Mouse (Mus musculus) MN1 (cell line): Measurements from ENCODE around the gene Gabpb2.
"Not testable (repeated sequence)": the region's sequence is repeated elsewhere in the genome, so short reads cannot be mapped to it uniquely, and the experiment has no call there.

ENCODE experiments used
- DNase-seq: peaks from one replicate; pipeline ENCODE4 v3.0.0-alpha.2; 2016; ENCODE audit warnings: low spot score

Gabpb2 gene

DNA sequence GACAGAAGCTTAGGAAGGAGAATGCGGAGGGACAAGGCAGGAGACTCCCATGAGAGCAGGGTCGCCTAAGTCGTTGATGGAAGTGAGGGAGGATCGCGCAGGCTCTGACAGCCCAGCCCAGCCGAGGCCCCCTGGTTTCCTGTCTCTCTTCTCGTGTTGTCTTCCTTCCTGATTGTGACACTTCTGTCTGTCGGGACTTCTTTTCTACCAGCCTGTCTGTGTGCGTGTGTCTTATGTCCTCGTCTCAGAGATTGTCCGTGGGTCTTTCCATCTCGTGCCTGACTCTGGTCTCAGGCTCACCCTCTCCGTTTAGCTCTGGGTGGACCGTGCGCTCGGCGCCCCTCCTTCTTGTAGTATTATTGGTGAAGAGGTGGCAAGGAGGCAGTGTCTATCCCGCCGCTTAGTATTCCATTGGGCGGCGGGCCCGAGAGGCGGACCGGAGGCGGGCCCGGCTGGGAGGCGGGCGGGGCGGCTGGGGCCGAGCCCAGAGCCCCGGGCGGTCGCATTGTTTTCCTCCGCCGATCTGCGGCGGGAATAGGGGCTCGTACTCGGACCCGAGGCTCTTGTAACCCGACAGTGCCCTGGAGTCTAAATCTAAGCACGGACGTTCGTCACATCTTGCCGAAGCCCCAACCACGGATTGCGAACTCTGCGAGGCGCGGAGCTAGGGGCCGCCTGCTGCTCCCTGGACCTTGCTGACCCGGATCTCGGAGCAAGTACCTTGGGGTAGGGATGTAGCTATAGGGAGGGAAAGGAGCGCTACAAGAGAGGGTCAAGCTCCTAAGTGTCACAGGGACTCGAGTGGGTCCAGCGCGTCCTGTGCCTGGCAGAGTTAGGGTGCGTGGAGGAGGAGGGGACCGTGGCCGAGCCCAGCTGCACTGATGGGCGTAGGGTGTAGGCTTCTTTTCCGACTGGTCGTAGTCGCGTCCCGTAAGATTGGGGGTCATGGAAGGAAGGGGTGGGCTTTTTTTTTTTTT is 57.4 kb downstream of the Gabpb2 start, which contains the start of gene Sema6c:
Gene Sema6c, plus strand, starts transcription at position 471 of the 977 bp plus-strand sequence.
- DNase-seq: peak; percentile 92

DNA sequence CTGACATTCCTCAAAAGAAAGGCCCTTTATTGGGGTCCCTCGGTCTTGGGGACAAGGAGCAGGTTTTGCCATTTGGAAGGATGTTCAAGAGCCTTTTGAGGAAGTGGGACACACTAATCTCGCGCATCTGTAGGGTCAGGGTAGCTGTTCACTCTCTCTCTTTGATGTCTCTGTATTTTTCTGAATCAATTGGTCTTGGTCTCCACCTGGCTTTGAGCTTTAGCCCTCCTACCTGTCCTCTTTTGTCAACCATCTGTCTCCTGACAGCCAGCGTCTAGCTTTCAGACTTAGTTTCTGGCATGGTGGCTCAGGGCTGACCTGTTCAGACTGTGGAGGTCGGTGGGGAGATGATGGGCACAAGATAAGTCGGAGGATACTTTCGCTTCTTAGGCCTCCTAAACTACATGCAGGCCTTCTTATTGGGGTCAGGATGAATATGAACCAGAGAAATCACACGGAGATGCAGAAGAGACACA is 58.2 kb downstream of the Gabpb2 start:
- peak; percentile 38 for DNase-seq

DNA sequence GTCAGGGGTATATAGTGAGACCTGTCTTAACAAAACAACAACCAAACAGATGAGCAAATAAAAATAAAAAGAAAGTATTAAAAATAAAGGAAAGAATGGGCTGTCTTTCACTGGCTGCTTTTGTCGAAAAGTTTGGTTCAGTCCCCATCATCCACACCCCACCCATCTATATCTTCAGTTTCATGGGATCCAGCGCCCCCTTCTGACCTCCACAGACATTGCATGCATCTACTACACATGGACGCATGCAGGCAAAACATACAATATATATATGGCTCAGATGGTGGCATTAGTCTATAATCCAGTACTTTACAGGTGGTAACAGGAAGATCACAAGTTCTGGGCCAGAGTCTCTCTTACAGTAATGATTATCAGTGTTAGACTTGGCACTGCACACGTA is 63.8 kb downstream of the Gabpb2 start:
- DNase-seq: no peak

DNA sequence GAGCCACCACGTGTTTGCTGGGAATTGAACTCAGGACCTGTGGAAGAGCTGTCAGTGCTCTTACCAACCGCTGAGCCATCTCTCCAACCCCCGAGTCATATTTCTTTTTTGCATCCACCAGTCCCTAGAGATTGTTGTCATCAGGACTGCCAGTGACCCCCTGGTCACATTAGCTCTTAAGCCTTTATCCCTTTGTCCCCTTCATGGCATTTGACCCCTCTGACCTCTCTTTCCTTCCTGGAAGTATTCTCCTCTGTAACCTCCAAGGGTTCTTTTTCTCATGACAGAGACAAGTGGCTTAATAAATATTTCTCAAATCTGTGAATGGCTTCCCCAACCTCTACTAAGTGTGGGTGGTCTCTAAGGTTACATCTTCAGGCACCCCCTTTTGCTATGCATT is 69.8 kb downstream of the Gabpb2 start:
- DNase-seq: no peak

DNA sequence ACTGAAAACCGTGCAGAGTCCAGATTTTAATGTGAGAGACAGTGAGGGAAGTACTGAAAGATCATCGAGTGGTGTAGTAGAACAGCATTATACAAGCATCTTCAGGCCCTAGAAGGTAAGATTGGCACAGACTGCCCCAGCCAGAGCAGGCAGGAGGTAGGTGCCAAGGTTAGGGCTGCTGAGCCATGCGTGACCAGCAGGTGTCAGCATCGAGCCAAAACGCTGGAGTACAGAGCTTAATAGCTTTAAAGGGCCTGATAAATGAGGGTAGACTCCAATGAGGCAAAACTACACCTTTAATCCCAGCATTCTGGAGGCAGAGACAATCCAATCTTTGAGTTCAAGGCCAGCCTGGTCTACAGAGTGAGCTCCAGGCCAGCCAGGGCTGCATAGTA is 75.1 kb downstream of the Gabpb2 start:
- peak; percentile 78 for DNase-seq

DNA sequence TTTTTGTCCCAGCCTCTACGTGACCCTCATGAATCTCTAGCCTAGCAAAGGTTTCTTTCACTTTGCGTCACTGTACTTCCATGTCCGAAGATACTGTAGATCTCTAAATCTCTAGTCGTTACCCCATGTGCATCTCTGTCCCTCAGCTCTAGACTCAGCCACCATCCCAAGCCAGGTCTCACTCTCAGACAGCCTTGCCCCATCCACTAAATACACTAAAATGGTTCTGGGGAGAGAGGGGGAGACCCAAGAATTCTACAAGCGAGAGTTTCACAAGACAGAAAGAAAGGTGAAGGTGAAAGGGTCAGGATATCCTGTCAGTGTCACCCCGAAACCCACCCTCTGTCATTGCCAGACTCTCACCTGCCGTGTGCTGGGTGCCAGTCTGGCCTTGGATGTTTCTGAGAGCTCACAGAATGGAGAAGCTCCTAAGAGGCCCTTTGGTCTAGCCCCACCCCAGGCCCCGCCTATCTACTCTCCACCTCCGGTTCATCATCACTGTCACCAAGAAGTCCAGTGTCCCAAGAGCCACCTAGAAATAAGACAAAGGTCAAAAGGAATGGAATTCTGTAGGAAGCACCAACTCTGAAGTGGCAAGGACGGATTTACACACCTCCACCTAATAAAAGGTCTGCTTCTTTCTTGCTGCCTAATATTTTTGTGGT is 75.6 kb downstream of the Gabpb2 start, which contains the start of gene Tnfaip8l2:
Gene Tnfaip8l2, minus strand, starts transcription at position 409 of the 665 bp plus-strand sequence.
- DNase-seq: no peak

DNA sequence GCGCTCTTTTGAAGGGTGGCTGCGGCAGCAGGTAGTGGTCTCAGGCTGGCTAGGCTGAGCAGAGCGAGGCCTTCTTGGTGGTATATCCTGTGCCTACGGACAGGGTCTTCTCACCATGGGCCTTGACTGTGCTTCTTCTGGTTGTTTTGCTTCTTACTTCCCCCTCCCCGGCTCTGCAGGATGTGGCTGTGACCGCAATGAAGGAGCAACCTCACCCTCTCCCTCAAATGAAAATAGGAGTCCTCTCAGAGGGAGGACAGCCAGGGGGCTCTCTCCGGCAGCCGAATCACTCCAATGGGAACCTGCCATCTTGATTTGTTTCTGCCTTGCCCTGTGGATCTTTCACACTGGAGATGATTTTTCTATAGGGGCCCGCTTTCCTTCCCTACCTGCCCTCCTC is 76.2 kb downstream of the Gabpb2 start:
- no peak for DNase-seq

DNA sequence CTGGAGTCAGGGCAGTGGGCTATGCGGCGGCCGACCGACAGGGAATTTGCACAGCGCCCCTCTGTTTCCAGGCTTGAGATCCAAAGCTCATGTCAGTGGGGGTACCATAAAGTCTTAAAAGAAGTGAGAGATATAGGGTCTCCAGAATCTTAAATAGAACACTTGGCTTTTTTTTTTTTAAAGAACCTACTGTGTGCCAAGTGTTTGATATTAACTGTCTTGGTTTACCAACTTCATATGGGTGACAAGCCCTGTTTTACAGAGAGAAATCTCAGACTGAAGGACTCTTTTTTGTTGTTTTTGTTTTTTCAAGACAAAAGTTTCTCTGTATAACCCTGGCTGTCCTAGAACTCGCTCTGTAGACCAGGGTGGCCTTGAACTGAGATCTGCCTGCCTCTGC is 76.9 kb downstream of the Gabpb2 start:
- no peak for DNase-seq

DNA sequence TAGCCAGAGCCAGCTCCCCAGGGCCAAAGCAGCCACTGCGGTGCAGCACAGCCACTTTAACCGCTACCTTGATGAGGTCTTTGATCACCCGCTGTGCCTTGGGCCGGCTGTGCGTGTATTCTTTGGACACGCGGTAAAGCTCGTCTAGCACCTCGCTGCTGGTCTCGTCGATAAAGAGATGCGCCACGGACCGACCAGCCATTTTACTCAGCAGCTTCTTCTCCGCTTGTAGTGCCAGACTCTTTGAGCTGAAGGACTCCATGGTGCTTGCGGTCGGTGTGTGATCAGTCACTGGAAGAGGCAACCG is 77.5 kb downstream of the Gabpb2 start:
- DNase-seq: no peak

DNA sequence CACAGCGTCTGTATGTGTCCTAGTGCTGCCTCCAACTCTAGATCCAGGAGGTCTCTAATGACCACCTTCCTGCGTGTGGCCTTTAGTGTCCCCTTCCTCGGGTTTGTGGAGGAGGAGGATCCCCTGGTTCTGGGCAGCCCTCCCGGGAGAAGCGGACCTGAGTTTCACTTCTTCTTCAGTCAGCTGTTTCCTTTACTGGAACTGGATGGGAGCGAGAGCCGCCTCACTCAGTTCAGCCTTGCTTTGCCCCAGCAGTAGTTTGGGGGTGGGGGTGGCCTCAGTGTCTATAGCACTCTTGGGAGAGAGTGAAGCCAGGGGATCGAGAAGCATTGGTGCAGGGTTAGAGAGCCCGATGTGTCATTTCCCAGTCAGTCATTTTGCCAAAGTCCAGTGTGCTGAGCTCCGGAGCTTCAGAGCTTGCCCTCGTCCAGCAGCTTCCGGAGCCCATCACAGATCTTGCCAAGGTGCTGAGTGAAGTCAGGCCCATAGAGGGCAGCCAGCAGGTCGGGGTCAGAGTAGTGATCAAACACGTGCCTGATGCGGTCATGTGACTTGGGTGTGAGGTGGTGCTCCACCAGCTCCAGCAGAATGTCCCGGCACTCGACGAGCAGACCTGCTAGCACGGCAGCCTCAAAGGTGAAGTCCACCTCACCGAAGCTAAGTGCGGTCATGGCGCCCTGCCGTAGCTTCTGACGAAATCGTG is 78.0 kb downstream of the Gabpb2 start:
- DNase-seq: no peak

DNA sequence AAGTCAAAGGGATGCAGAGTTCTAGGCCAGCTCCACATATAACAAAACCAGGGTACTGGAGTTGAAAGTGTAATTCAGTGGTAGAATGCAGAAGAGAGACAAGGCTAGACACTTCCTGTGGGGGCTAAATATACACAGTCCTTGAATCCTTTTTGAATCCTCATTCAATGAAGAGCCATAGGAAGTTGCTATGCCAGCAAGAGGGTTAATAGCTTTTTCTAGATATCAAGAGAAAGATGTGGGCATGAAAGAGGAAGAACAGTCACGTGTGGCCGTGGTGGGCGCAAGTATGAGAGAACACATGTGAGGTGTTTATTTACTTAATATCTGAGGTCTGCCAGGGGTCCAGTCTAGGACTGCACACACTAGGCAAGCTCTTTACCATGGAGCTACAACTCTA is 81.4 kb downstream of the Gabpb2 start:
- DNase-seq: no peak

DNA sequence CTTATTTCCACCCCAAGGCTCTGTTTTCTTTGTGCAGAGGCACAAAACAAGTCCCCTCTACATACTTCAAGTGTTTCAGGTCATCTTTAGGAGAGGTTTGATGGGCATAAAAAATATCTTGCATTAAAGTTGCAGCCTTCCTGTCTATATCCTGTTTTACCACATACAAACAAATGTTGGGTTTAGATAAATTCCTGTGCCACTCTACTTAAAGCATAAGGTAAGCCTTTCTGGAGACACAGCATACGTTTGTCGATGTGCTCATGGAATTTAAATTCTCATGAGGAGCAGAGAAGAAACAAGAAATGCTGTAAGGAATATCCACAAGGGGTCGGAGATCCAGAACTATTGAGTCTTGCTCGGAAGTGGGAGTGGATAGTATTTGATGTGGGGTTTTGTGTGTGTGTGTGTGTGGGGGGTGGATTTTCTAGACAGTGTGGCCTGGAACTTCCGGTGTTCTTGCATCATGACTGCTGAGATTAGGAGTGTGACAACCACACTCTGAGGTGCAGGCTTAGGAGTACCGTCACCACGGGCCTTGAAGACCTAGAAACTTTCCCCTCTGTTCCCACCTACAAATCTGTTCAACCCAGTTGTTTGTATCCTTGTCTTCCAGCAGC is 82.2 kb downstream of the Gabpb2 start:
- no peak for DNase-seq

DNA sequence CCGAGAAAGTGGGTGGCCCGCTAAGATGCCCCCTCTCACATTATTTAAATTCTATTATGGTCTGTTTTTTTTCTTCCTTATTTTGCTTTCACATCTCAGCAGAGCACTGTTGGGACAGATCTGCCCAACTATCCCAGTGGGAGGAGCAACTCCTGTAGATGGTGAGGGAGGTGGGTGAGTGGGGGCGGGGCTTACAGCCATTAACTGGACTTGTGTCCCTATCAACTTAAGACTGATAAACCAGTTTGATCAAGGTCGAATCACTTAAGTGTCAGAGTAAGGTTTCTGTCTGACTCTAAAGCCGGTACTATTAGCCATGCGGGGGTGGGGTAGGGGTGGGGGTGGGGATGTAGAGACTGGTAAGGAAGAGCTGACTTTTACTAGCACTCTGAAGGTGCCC is 82.7 kb downstream of the Gabpb2 start:
- peak; percentile 53 for DNase-seq

DNA sequence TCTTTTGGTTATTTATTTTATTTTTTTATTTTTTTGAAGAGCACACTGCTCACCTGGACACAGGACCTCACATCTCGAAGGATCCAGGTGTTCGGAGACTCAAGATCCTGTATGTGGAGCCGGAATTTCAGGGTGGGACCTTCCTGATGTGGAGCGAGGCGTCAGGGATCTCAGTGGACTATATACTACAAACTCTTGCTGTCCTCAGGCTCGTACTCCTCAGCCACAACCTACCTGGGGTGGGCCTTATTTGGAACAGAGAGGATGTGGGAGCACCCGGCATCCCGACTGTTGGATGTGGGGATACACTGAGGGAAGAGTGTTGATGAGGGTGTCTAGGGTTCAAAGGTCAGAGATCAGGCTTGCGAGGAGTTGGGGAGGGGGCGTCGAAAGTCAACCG is 83.6 kb downstream of the Gabpb2 start:
- DNase-seq: not testable (repeated sequence)

DNA sequence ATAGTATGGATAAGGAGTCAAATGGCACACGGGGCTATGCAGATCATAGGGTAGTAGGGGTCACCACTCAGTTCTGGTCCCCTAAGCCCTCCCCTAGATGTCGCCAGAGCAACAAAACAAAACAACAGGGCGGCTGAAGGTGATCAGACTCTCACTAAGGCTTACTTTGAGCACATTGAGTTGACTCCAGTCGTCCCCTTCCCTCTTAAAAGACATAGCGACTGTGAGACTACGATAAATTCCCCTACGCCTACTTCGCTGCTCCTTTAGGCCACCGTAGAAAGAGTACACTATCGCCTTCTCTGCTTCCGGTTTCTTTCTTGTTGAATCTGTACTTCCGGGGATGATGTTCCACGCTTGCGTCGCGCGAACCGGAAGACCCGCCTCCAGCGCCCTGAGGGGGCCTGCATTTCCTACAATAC is 84.0 kb downstream of the Gabpb2 start, which contains the start of the genes Scnm1 and Lysmd1:
Gene Scnm1, minus strand, starts transcription at position 332 of the 422 bp plus-strand sequence.
Gene Lysmd1, plus strand, starts transcription at position 409 of the 422 bp plus-strand sequence.
- DNase-seq: peak; percentile 95

DNA sequence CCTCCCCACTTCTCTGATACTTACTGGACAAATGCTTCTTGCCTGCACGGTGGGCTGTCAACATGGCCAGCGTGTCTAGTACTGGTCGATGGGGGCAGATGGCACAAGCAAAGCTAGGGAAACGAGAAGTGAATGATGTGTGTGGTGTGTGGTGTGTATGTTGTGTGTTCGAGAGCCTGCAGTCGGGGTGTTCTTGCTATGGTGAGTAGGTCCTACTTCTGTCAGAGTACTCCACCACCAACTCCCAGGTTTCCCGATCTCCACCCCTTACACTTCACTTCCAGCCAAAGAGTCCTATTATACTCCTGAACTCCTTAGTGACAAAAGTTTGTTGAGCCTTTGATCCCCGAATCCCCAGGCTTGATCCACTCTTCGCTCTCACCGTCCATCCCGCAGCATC is 84.5 kb downstream of the Gabpb2 start:
- DNase-seq: no peak

DNA sequence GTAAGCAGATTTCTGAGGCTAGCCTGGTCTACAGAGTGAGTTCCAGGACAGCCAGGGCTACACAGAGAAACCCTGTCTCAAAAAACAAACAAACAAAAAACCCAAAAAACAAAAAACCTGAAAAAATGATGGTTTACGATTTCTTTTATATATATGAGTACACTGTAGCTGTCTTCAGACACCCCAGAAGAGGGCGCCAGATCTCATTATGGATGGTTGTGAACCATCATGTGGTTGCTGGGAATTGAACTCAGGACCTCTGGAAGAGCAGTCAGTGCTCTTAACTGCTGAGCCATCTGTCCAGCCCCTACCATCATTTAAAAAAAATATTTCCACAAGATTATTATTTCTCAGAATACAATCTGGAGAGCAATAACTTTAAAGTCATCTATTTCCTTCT is 85.3 kb downstream of the Gabpb2 start:
- DNase-seq: not testable (repeated sequence)
